Mouse (Mus musculus) limb, embryonic 11.5 days (tissue): Measurements from ENCODE around the gene Cherp. TPM values are rescaled to one million over a fixed set of nuclear protein-coding genes. Genes with fewer than 3 reads are reported as not detected.

Experiments used
- ATAC-seq: fragments of 200-750 bp; cut with Nextera tagmentation; 2 replicates; pipeline ENCODE4 v1.8.0; 2017; ENCODE audit warnings: low read depth; ENCODE audit not compliant: insufficient number of reproducible peaks, low FRiP score, low TSS enrichment
- DNase-seq: peaks from one replicate; pipeline ENCODE4 v3.0.0-alpha.2; 2015; ENCODE audit warnings: low spot score
- H3K27ac ChIP-seq: fragments of 300-500 bp; sonication (generic); replicated peaks from 2 replicates; pipeline ENCODE4 v1.5.1; 2014; ENCODE audit warnings: low read depth, mild to moderate bottlenecking, low read length
- H3K27me3 ChIP-seq: fragments of 300-500 bp; sonication (generic); 2 replicates; pipeline ENCODE4 v1.6.1; 2014; ENCODE audit warnings: mild to moderate bottlenecking, low read length, mixed read lengths; ENCODE audit not compliant: control insufficient read depth, insufficient read depth
- H3K36me3 ChIP-seq: fragments of 300-500 bp; sonication (generic); 2 replicates; pipeline ENCODE4 v1.6.1; 2014; ENCODE audit warnings: mild to moderate bottlenecking, low read length, moderate library complexity, mixed read lengths; ENCODE audit not compliant: control insufficient read depth, insufficient read depth
- H3K4me1 ChIP-seq: fragments of 300-500 bp; sonication (generic); 2 replicates; pipeline ENCODE4 v1.6.1; 2014; ENCODE audit warnings: low read length, mixed read lengths; ENCODE audit not compliant: control insufficient read depth, insufficient read depth
- H3K4me2 ChIP-seq: fragments of 300-500 bp; sonication (generic); 2 replicates; pipeline ENCODE4 v1.6.1; 2014; ENCODE audit warnings: low read depth, mild to moderate bottlenecking, moderate library complexity; ENCODE audit not compliant: severe bottlenecking
- H3K4me3 ChIP-seq: fragments of 300-500 bp; sonication (generic); 2 replicates; pipeline ENCODE4 v1.5.1; 2014; ENCODE audit warnings: low read depth, low read length
- H3K9ac ChIP-seq: fragments of 300-500 bp; sonication (generic); 2 replicates; pipeline ENCODE4 v1.6.1; 2014; ENCODE audit warnings: mild to moderate bottlenecking, low read length
- H3K9me3 ChIP-seq: fragments of 300-500 bp; sonication (generic); 2 replicates; pipeline ENCODE4 v1.6.1; 2016; ENCODE audit warnings: low read length; ENCODE audit not compliant: control insufficient read depth
- WGBS: fragments of 180-500 bp; shearing (Covaris S2); extraction: QIAGEN DNeasy Blood & Tissue Kit; methylation state at CpG from one replicate; pipeline ENCODE4 v1.1.7; 2014; 5-methylcytosine and 5-hydroxymethylcytosine counted together
- microRNA-seq: library from miRNA; unstranded; fragments of <30 nt; microRNA quantifications from one replicate; pipeline ENCODE4, GENCODE M21; 2016
- polyA plus RNA-seq: library from polyadenylated mRNA; unstranded; fragments of >200 nt; fragmentation: Nextera tagmentation; extraction: Ambion mirVana; gene quantifications from 2 replicates; pipeline ENCODE4 v1.2.1, GENCODE M21; 2014

Cherp gene
- polyA plus RNA-seq, 1 experiment from 2014 or later = 75.7 TPM

GRCm38 (mm10) chr8:72418073-72418472 lies 57.0 kb downstream of the Cherp start:
- 96% methylated on average over 4 of the region's 4 CpGs for WGBS
- Histone ChIP-seq H3K36me3 (no peaks in the 10 kb centered on the region), H3K27me3 (no peaks in the 10 kb centered on the region), H3K4me2 (no peak overlapping the region), H3K4me1 (peaks cover 11% of the 10 kb centered on the region), H3K9ac (no peak overlapping the region), H3K4me3 (no peak overlapping the region), H3K27ac (no peak overlapping the region), H3K9me3 (no peaks in the 10 kb centered on the region)
- ATAC-seq = no peak
- DNase-seq = no peak

GRCm38 (mm10) chr8:72415252-72415651 lies 59.8 kb downstream of the Cherp start:
- DNase-seq (no peak), ATAC-seq (no peak)
- no peaks in the 10 kb centered on the region for H3K36me3 ChIP-seq
- no peak overlapping the region for H3K4me2 ChIP-seq
- peaks cover 9% of the 10 kb centered on the region for H3K4me1 ChIP-seq
- 70% methylated on average over 2 of the region's 2 CpGs for WGBS
- no peak overlapping the region for H3K4me3 ChIP-seq
- H3K27me3 ChIP-seq = no peaks in the 10 kb centered on the region
- H3K9ac ChIP-seq = no peak overlapping the region
- H3K9me3 ChIP-seq = no peaks in the 10 kb centered on the region
- H3K27ac ChIP-seq = no peak overlapping the region

GRCm38 (mm10) chr8:72413839-72414238 lies 61.2 kb downstream of the Cherp start:
- ATAC-seq (no peak), DNase-seq (no peak)
- no peaks in the 10 kb centered on the region for H3K9me3 ChIP-seq
- no peak overlapping the region for H3K4me3 ChIP-seq
- H3K27me3 ChIP-seq = no peaks in the 10 kb centered on the region
- H3K4me2 ChIP-seq = no peak overlapping the region
- 91% methylated on average over 7 of the region's 7 CpGs for WGBS
- no peak overlapping the region for H3K27ac ChIP-seq
- no peaks in the 10 kb centered on the region for H3K36me3 ChIP-seq
- H3K9ac ChIP-seq = no peak overlapping the region
- H3K4me1 ChIP-seq = peaks cover 4% of the 10 kb centered on the region

Small RNA genes within 50 kb of the gene (microRNA-seq; reads per million reads assigned to microRNA genes)
- gene Mir7068 = 3.7 reads per million, percentile 4 among the genes with 10 or more reads in this experiment

Other genes starting within 250 kb of the Cherp start
- gene Ap1m1, start 235.2 kb downstream of the Cherp start, polyA plus RNA-seq = 117 and 118 TPM in 2 replicates
- gene Gm10282, start 170.0 kb downstream of the Cherp start, polyA plus RNA-seq = 36.7 and 36.8 TPM in 2 replicates
- gene Klf2, start 156.2 kb downstream of the Cherp start, polyA plus RNA-seq = 3.1 and 4.2 TPM in 2 replicates
- 82.2 and 83.7 TPM in 2 replicates for gene Eps15l1, start 53.8 kb downstream of the Cherp start, polyA plus RNA-seq
- gene Calr3, start 31.4 kb downstream of the Cherp start, polyA plus RNA-seq = 0.79 and 1.5 TPM in 2 replicates
- 13.5 and 14.8 TPM in 2 replicates for gene 1700030K09Rik, start 31.3 kb downstream of the Cherp start, polyA plus RNA-seq
- gene Slc35e1, start 17.4 kb upstream of the Cherp start, polyA plus RNA-seq = 16.9 and 19.2 TPM in 2 replicates
- 14.8 and 16.3 TPM in 2 replicates for gene Med26, start 73.0 kb upstream of the Cherp start, polyA plus RNA-seq
- 107 and 110 TPM in 2 replicates for gene Smim7, start 95.9 kb upstream of the Cherp start, polyA plus RNA-seq
- 10.3 and 11.2 TPM in 2 replicates for gene Tmem38a, start 96.8 kb upstream of the Cherp start, polyA plus RNA-seq
- gene Nwd1, start 171.5 kb upstream of the Cherp start, polyA plus RNA-seq = 0.03 TPM in 1 of 2 replicates, not detected in the other
- gene Sin3b, start 248.1 kb upstream of the Cherp start, polyA plus RNA-seq = 152 and 155 TPM in 2 replicates